Mouse (Mus musculus) thymus, adult 2 months (tissue): ENCODE measurements around the gene Ak7. TPM values are rescaled to one million over a fixed set of nuclear protein-coding genes. Genes with fewer than 3 reads are reported as not detected.

ENCODE experiments used
- DNase-seq: peaks from one replicate; pipeline ENCODE4 v3.0.0; 2021
- H3K27ac ChIP-seq: fragments of 200-500 bp; 2 replicates; pipeline ENCODE4 v1.5.1; 2012; ENCODE audit warnings: low read length, control low read depth; ENCODE audit not compliant: control insufficient read depth, insufficient read depth
- H3K27me3 ChIP-seq: fragments of 200-500 bp; 2 replicates; pipeline ENCODE4 v1.6.1; 2012; ENCODE audit warnings: mild to moderate bottlenecking, low read length, moderate library complexity, mixed read lengths; ENCODE audit not compliant: control insufficient read depth, insufficient read depth
- H3K36me3 ChIP-seq: fragments of 200-500 bp; 2 replicates; pipeline ENCODE4 v1.6.1; 2012; ENCODE audit warnings: mild to moderate bottlenecking, low read length, moderate library complexity; ENCODE audit not compliant: control insufficient read depth, insufficient read depth
- H3K4me1 ChIP-seq: fragments of 200-500 bp; replicated peaks from 2 replicates; pipeline ENCODE4 v1.6.1; 2012; ENCODE audit warnings: low read length; ENCODE audit not compliant: control insufficient read depth, insufficient read depth
- H3K4me3 ChIP-seq: fragments of 200-500 bp; 2 replicates; pipeline ENCODE4 v1.5.1; 2012; ENCODE audit warnings: mild to moderate bottlenecking, low read length, control low read depth, moderate library complexity; ENCODE audit not compliant: control insufficient read depth, insufficient read depth
- CTCF ChIP-seq: fragments of 200-500 bp; IDR thresholded peaks from 2 replicates; pipeline ENCODE4 v1.5.1; 2012; ENCODE audit warnings: mild to moderate bottlenecking, control low read depth, low read length, moderate library complexity, borderline replicate concordance; ENCODE audit not compliant: control insufficient read depth, poor library complexity, insufficient read depth; ENCODE audit errors: extremely low read depth
- POLR2A ChIP-seq: fragments of 200-500 bp; IDR thresholded peaks from 2 replicates; pipeline ENCODE4 v1.6.1; 2012; ENCODE audit warnings: mild to moderate bottlenecking, low read length, control low read depth, moderate library complexity; ENCODE audit not compliant: control insufficient read depth, poor library complexity, insufficient read depth; ENCODE audit errors: extremely low read depth
- WGBS: fragments of 180-500 bp; shearing (Covaris S2); methylation state at CpG from one replicate; pipeline ENCODE4 v1.1.7; 2018; 5-methylcytosine and 5-hydroxymethylcytosine counted together
- polyA plus RNA-seq: library from polyadenylated mRNA; depleted of rRNA; stranded (reverse); fragments of >200 nt; gene quantifications from 2 replicates; pipeline ENCODE4 v1.2.3, GENCODE M21; 2012

The Ak7 gene
- polyA plus RNA-seq, 1 experiment, result 0.20 TPM

DNA sequence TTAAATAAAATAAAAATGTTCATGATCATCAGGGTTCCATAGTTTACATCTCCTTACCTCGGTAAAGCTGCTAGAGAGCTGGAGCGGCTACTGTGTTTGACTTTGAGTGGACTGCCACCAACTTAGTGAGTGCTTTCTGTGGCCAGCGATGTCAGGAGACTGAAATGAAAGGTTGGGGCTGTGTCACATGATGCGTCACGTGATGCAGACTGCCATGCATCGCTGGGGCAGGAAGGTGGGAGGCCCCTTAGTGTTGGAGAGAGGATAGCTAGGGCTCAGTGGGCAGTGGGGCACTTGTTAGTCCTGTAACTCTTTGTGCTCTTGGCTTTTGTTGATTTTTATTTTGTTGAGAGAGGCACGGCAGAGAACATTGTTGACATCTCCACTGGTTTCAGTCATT, 9.9 kb upstream of the Ak7 start:
- Histone ChIP-seq H3K36me3 (peaks cover 22% of the 10 kb centered on the region), H3K27ac (no peak overlapping the region), H3K4me1 (no peaks in the 10 kb centered on the region), H3K27me3 (no peaks in the 10 kb centered on the region), H3K4me3 (no peak overlapping the region)
- TF ChIP-seq POLR2A, result no peak
- TF ChIP-seq CTCF, result no peak
- no peak for DNase-seq
- 98% methylated on average over 7 of the region's 7 CpGs for WGBS

DNA sequence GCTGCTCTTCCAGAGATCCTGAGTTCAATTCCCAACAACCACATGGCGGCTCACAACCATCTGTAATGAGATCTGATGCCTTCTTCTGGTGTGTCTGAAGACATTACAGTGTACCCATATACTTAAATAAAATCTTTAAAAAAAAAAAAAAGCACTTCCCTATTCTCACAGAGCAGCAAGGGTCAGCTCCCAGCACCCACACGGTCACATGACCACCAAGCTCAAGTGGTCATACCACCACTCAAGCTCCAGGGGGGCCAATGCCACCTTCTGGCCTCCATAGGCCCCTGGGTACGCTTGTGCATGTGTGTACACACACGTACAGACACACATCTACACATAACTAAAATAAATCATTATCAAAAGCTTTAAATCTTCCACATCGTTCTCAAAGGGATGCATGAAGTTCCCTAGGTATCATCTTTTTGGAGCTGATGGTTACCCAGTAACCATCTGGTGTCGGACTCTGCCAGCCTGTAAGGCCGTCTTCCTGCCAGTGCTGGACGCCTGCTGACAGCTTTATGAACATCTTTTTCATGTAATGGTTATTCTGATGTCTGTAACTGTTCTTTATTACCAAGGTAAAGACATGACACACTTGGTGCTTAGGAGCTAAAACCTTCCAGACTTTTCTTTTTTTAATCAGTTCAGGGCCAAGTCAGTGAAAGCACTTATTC, 8.5 kb upstream of the Ak7 start:
- Histone ChIP-seq H3K27me3 (no peaks in the 10 kb centered on the region), H3K4me3 (no peak overlapping the region), H3K4me1 (no peaks in the 10 kb centered on the region), H3K36me3 (peaks cover 21% of the 10 kb centered on the region), H3K27ac (no peak overlapping the region)
- 94% methylated on average over 8 of the region's 8 CpGs for WGBS
- no peak for TF ChIP-seq POLR2A
- DNase-seq, result no peak

- Histone ChIP-seq H3K4me1 (0 out of 2 replicates have a peak, but pooled peaks cover 1% of the 10 kb centered on the region), H3K4me3 (no peak overlapping the region), H3K36me3 (peaks cover 21% of the 10 kb centered on the region), H3K27me3 (no peaks in the 10 kb centered on the region), H3K27ac (no peak overlapping the region)
- DNase-seq, result no peak
- WGBS, result 96% methylated on average over 12 of the region's 12 CpGs
- TF ChIP-seq CTCF (no peak), POLR2A (no peak)
These were observed 5.3 kb upstream of the Ak7 start for GRCm38 (mm10) chr12:105700433-105700832.

- WGBS, result 64% methylated on average over 17 of the region's 17 CpGs
- no peaks in the 10 kb centered on the region for H3K27me3 ChIP-seq
- no peaks in the 10 kb centered on the region for H3K4me1 ChIP-seq
- peak; percentile 52 for DNase-seq
- H3K4me3 ChIP-seq, result no peak overlapping the region
- TF ChIP-seq CTCF (no peak), POLR2A (no peak)
- no peaks in the 10 kb centered on the region for H3K36me3 ChIP-seq
- H3K27ac ChIP-seq, result no peak overlapping the region
These were observed 12.8 kb downstream of the Ak7 start for GRCm38 (mm10) chr12:105718616-105719015.

DNA sequence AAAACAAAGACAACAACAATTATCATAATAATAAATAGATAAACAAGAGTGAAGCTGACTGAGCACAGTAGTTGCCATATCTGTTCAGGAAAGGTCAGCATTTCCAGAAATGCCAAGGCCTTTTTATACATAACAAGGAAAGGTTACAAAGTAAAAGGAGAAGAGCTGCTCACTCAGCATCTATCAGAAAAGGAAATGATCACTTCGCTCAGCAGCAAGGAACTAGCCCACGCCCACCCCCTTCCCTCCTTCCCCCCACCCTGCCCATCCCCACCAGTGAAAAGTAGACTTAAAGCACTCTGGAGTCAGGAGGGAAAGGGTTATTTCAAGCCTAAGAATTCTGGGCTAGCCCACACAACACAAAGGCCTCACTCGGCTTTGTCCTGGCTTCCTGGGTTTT, 14.4 kb downstream of the Ak7 start:
- no peak for TF ChIP-seq CTCF
- TF ChIP-seq POLR2A, result no peak
- no peaks in the 10 kb centered on the region for H3K36me3 ChIP-seq
- WGBS, result 67% methylated on average over 3 of the region's 3 CpGs
- H3K4me1 ChIP-seq, result no peaks in the 10 kb centered on the region
- H3K27ac ChIP-seq, result no peak overlapping the region
- no peak overlapping the region for H3K4me3 ChIP-seq
- no peaks in the 10 kb centered on the region for H3K27me3 ChIP-seq
- DNase-seq, result no peak

- WGBS, result 68% methylated on average over 14 of the region's 14 CpGs
- no peaks in the 10 kb centered on the region for H3K36me3 ChIP-seq
- TF ChIP-seq POLR2A, result no peak
- TF ChIP-seq CTCF, result no peak
- no peak overlapping the region for H3K27ac ChIP-seq
- no peak overlapping the region for H3K4me3 ChIP-seq
- H3K4me1 ChIP-seq, result no peaks in the 10 kb centered on the region
- DNase-seq, result no peak
- no peaks in the 10 kb centered on the region for H3K27me3 ChIP-seq
These were observed 15.8 kb downstream of the Ak7 start for GRCm38 (mm10) chr12:105721452-105722132.
